Mouse (Mus musculus) liver, embryonic 14.5 days (tissue): ENCODE measurements around the gene Kcnk2.

Experiments
- CTCF ChIP-seq: IDR thresholded peaks from 2 replicates; pipeline ENCODE4 v1.5.1; 2016; ENCODE audit warnings: antibody characterized with exemption, low read depth, control low read depth
- EP300 ChIP-seq: IDR thresholded peaks from 2 replicates; pipeline ENCODE4 v1.6.1; 2016; ENCODE audit warnings: antibody characterized with exemption, low read depth

DNA sequence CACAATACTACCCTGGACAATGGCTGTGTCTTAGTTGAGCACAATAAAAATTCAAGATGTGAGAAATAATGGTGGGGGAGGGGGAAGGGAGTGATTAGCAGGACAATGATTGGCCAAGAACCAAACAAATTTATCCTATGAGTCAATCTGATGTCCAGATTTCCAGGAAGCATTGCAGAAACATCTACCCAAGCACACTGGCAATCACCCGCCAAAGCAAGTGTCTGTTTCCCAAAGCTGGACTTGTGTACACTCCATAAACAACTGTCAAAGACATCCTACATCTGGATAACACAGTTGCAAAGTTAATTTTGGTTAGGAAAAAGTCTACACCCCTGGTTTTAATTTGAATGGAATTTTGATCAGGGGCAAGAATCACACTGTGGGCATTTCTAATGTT, 224.3 kb downstream of the Kcnk2 start:
- TF ChIP-seq CTCF (no peak), EP300 (no peak)
